Mouse (Mus musculus): ENCODE results near the gene Sdr9c7. TPM values are rescaled to one million over a fixed set of nuclear protein-coding genes. Genes with fewer than 3 reads are reported as not detected.

Gene Sdr9c7
- total and polyA plus RNA-seq, 3 experiments: not detected

DNA sequence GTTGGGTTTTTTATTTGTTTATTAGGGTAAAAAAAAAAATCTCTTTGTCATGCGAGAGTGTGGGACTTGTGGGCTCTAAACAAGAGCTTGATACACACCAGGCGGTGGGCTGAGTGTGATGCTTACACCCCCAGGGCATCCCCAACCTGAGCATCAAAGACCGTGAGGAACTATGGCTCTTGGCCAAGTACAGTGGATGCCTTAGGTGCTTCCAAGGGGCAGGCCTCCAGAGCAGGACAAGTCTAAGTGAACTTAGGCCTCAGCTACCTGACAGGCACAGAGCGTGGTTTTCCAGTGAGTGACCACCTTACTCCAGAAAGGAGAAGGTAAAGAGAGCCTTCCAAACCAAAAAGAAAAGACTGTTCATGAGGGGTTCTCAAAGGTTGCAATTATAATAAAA, 11.3 kb upstream of the Sdr9c7 start:
- no peaks in the 10 kb centered on the region for H3K4me1 ChIP-seq (ENCODE audit: control insufficient read depth in 1 of 2, insufficient read depth in 2 of 2, low read length in 2 of 2)
- H3K36me3 ChIP-seq (ENCODE audit: control insufficient read depth in 1 of 2, insufficient read depth in 2 of 2, low read length in 2 of 2): no peaks in the 10 kb centered on the region
- no peak overlapping the region for H3K9ac ChIP-seq (ENCODE audit: control insufficient read depth, low read depth, low read length, poor library complexity, severe bottlenecking)
- no peaks in the 10 kb centered on the region for H3K9me3 ChIP-seq (replicated peaks; ENCODE audit: insufficient read depth, low read length)
- no peak overlapping the region for H3K27ac ChIP-seq (ENCODE audit: control insufficient read depth, low read depth, low read length)
- H3K4me3 ChIP-seq (ENCODE audit: control insufficient read depth in 1 of 2, insufficient read depth in 1 of 2, low read depth in 2 of 2, low read length in 2 of 2): no peak overlapping the region
- H3K79me2 ChIP-seq (ENCODE audit: control insufficient read depth, insufficient read depth, low read length, poor library complexity): no peaks in the 10 kb centered on the region
- no peak for TF ChIP-seq EP300 (IDR thresholded peaks at IDR 0.05; ENCODE audit: low read depth in 1 of 2, low read length in 2 of 2)
- TF ChIP-seq TAL1 (IDR thresholded peaks at IDR 0.05; ENCODE audit: low read length): no peak
- no peak for TF ChIP-seq KAT2A (conservative IDR thresholded peaks at IDR 0.05; ENCODE audit: low read depth, low read length)
- TF ChIP-seq POLR2A (IDR thresholded peaks at IDR 0.05; ENCODE audit: control insufficient read depth in 1 of 2, insufficient read depth in 1 of 2, low read depth in 1 of 2, low read length in 2 of 2, poor library complexity in 1 of 2): no peak
- no peak for TF ChIP-seq MAX (IDR thresholded peaks at IDR 0.05; ENCODE audit: low read length)
- TF ChIP-seq MAFK (IDR thresholded peaks at IDR 0.05; ENCODE audit: borderline replicate concordance, low read depth, low read length): no peak
- no peak for TF ChIP-seq POLR2AphosphoS5 (IDR thresholded peaks at IDR 0.05; ENCODE audit: borderline replicate concordance, low read depth, low read length)
- no peak for TF ChIP-seq USF1 (IDR thresholded peaks at IDR 0.05; ENCODE audit: low read depth, low read length)
- TF ChIP-seq ZMIZ1 (IDR thresholded peaks at IDR 0.05; ENCODE audit: low read depth, low read length): no peak
- TF ChIP-seq GABPA (IDR thresholded peaks at IDR 0.05; ENCODE audit: low read depth, low read length): no peak
- TF ChIP-seq ELF1 (IDR thresholded peaks at IDR 0.05; ENCODE audit: low read depth, low read length): no peak
- TF ChIP-seq RCOR1 (IDR thresholded peaks at IDR 0.05; ENCODE audit: low read depth, low read length): no peak
- no peak for TF ChIP-seq RAD21 (IDR thresholded peaks at IDR 0.05; ENCODE audit: low read depth, low read length)
- no peak for TF ChIP-seq SIN3A (IDR thresholded peaks at IDR 0.05; ENCODE audit: low read length)
- TF ChIP-seq UBTF (IDR thresholded peaks at IDR 0.05; ENCODE audit: borderline replicate concordance, insufficient read depth, low read depth, low read length): no peak
- TF ChIP-seq GATA1 (IDR thresholded peaks at IDR 0.05; ENCODE audit: low read depth, low read length): no peak
- peaks cover 5 to 7% of the 10 kb centered on the region in 2 experiments for H3K27me3 ChIP-seq (ENCODE audit: control insufficient read depth in 1 of 2, insufficient read depth in 2 of 2, low read length in 2 of 2)
- DNase-seq (ENCODE audit: low read depth, low spot score): no peak

DNA sequence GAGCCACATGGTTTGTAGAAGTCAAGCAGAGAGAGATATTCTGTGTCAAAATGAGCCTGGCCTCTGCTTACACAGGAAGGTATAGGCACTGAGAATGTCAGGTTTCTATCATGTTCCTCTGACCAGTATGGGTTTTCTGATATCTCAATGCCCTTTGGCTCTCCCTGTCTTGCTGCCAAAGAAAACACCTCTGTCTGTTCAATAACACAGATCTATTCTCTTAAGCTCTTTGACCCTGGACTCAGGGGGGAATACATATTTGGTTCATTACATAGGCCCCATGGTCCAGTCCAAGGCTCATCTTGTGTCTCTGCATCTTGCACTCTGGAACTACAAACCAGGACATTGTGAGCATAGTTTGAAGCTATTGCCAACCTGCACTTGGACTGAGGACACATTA, 9.7 kb upstream of the Sdr9c7 start, which contains the start of gene Rdh7:
Gene Rdh7, minus strand, starts transcription at position 213 of the 400 bp plus-strand sequence.
- no peaks in the 10 kb centered on the region for H3K4me1 ChIP-seq (ENCODE audit: control insufficient read depth in 1 of 2, insufficient read depth in 2 of 2, low read length in 2 of 2)
- H3K36me3 ChIP-seq (ENCODE audit: control insufficient read depth in 1 of 2, insufficient read depth in 2 of 2, low read length in 2 of 2): no peaks in the 10 kb centered on the region
- H3K4me3 ChIP-seq (ENCODE audit: control insufficient read depth in 1 of 2, insufficient read depth in 1 of 2, low read depth in 2 of 2, low read length in 2 of 2): no peak within 1 kb of the TSS
- H3K9ac ChIP-seq (ENCODE audit: control insufficient read depth, low read depth, low read length, poor library complexity, severe bottlenecking): no peak within 1 kb of the TSS
- H3K27me3 ChIP-seq (ENCODE audit: control insufficient read depth in 1 of 2, insufficient read depth in 2 of 2, low read length in 2 of 2): peaks cover 7 to 8% of the 10 kb centered on the region in 2 experiments
- TF ChIP-seq TBP (IDR thresholded peaks at IDR 0.05; ENCODE audit: low read depth, low read length) (no peak), RCOR1 (IDR thresholded peaks at IDR 0.05; ENCODE audit: low read depth, low read length) (no peak), CHD2 (IDR thresholded peaks at IDR 0.05; ENCODE audit: low read length) (no peak), MAZ (IDR thresholded peaks at IDR 0.05; ENCODE audit: low read depth, low read length) (no peak), RAD21 (IDR thresholded peaks at IDR 0.05; ENCODE audit: low read depth, low read length) (no peak), CTCF (IDR thresholded peaks at IDR 0.05 in 2 of 3, conservative IDR thresholded peaks at IDR 0.05 in 1 of 3; ENCODE audit: control insufficient read depth in 1 of 3, insufficient read depth in 1 of 3, low read depth in 2 of 3, low read length in 3 of 3, poor library complexity in 1 of 3, severe bottlenecking in 1 of 3) (no peak), HCFC1 (IDR thresholded peaks at IDR 0.05; ENCODE audit: low read depth, low read length) (no peak), TAL1 (IDR thresholded peaks at IDR 0.05; ENCODE audit: low read length) (no peak), ZMIZ1 (IDR thresholded peaks at IDR 0.05; ENCODE audit: low read depth, low read length) (no peak), E2F4 (IDR thresholded peaks at IDR 0.05; ENCODE audit: borderline replicate concordance, low read depth, low read length) (no peak)
- H3K9me3 ChIP-seq (replicated peaks; ENCODE audit: insufficient read depth, low read length): no peaks in the 10 kb centered on the region
- no peak for DNase-seq (ENCODE audit: low read depth, low spot score)
- no peaks in the 10 kb centered on the region for H3K79me2 ChIP-seq (ENCODE audit: control insufficient read depth, insufficient read depth, low read length, poor library complexity)
- no peak within 1 kb of the TSS for H3K27ac ChIP-seq (ENCODE audit: control insufficient read depth, low read depth, low read length)
